Mouse (Mus musculus) ES-E14 (cell line): Measurements from ENCODE around the gene Asah2. TPM values are rescaled to one million over a fixed set of nuclear protein-coding genes. Genes with fewer than 3 reads are reported as not detected.
A peak's percentile ranks its signal among the peaks of the same experiment; 100 is the strongest.

ENCODE experiments used
- DNase-seq: peaks from one replicate; pipeline ENCODE4 v3.0.0-alpha.2; 2013; ENCODE audit warnings: low read depth, low spot score
- H3K27ac ChIP-seq: 2 replicates; pipeline ENCODE4 v1.5.1; 2012; ENCODE audit warnings: low read depth, mild to moderate bottlenecking, low read length, moderate library complexity, mixed read lengths; ENCODE audit not compliant: poor library complexity, insufficient read depth, severe bottlenecking
- H3K36me3 ChIP-seq: 2 replicates; pipeline ENCODE4 v1.6.1; 2012; ENCODE audit warnings: mild to moderate bottlenecking, low read length, moderate library complexity, mixed read lengths; ENCODE audit not compliant: control insufficient read depth, poor library complexity, insufficient read depth, severe bottlenecking
- H3K4me1 ChIP-seq, 2 experiments: fragments of 150-350 bp in 1 of 2; sonication (generic) in 1 of 2; 2 replicates each; pipeline ENCODE4 v1.6.1; 2012; ENCODE audit warnings: low read length in 2 of 2, mild to moderate bottlenecking in 1 of 2, mixed read lengths in 1 of 2; ENCODE audit not compliant: control insufficient read depth in 2 of 2, insufficient read depth in 2 of 2, poor library complexity in 1 of 2
- H3K4me3 ChIP-seq, 2 experiments: fragments of 150-350 bp in 1 of 2; sonication (generic) in 1 of 2; 2 replicates each; pipeline ENCODE4 v1.5.1; 2012; ENCODE audit warnings: low read length in 2 of 2, low read depth in 1 of 2, mild to moderate bottlenecking in 1 of 2, mixed read lengths in 1 of 2; ENCODE audit not compliant: insufficient read depth in 1 of 2, poor library complexity in 1 of 2, severe bottlenecking in 1 of 2
- H3K9ac ChIP-seq: 2 replicates; pipeline ENCODE4 v1.6.1; 2012; ENCODE audit warnings: low read depth, mild to moderate bottlenecking, low read length, mixed read lengths; ENCODE audit not compliant: poor library complexity, insufficient read depth, severe bottlenecking
- H3K9me3 ChIP-seq: fragments of 150-350 bp; sonication (generic); 2 replicates; pipeline ENCODE4 v1.6.1; 2012; ENCODE audit warnings: low read depth, mild to moderate bottlenecking, low read length; ENCODE audit not compliant: control insufficient read depth, insufficient read depth
- CHD2 ChIP-seq: IDR thresholded peaks from 2 replicates; pipeline ENCODE4 v1.6.1; 2014; ENCODE audit warnings: mild to moderate bottlenecking, low read depth, low read length, inconsistent platforms
- HCFC1 ChIP-seq: IDR thresholded peaks from 2 replicates; pipeline ENCODE4 v1.6.1; 2012; ENCODE audit warnings: low read length, inconsistent platforms, borderline replicate concordance; ENCODE audit not compliant: insufficient read depth
- MAFK ChIP-seq: IDR thresholded peaks from 2 replicates; pipeline ENCODE4 v1.6.1; 2014; ENCODE audit warnings: mild to moderate bottlenecking, low read depth, low read length, inconsistent platforms; ENCODE audit not compliant: insufficient read depth
- ZC3H11A ChIP-seq: IDR thresholded peaks from 2 replicates; pipeline ENCODE4 v1.6.1; 2012; ENCODE audit warnings: low read depth, mild to moderate bottlenecking, inconsistent platforms, low read length, borderline replicate concordance
- ZNF384 ChIP-seq: IDR thresholded peaks from 2 replicates; pipeline ENCODE4 v1.6.1; 2012; ENCODE audit warnings: low read depth, low read length, inconsistent platforms
- in situ Hi-C, 2 experiments: fragments of 600-800 bp; cut with MboI; formaldehyde crosslinking; loops; one replicate each; pipeline ENCODE4 v1.15.1; 2025; ENCODE audit warnings: low sequenced_read_pairs in 2 of 2, inconsistent platforms in 1 of 2; ENCODE audit not compliant: unreplicated experiment in 2 of 2
- total RNA-seq: library from RNA; depleted of rRNA; stranded (reverse); fragments of 300-350 nt; gene quantifications from 2 replicates; pipeline ENCODE4 v1.2.3, GENCODE M21; 2012

Asah2 gene
- total RNA-seq, 1 experiment, result 0.54 TPM

- no peak overlapping the region for H3K4me3 ChIP-seq
- H3K36me3 ChIP-seq, result peaks cover 14% of the 10 kb centered on the region; the same call in 1 of the 2 replicates
- TF ChIP-seq ZC3H11A, result no peak
- H3K27ac ChIP-seq, result no peak overlapping the region
- no peaks in the 10 kb centered on the region for H3K9me3 ChIP-seq
- in situ Hi-C loops, result no loop called here
- peaks cover 5 to 9% of the 10 kb centered on the region in 2 experiments; a peak in 3 of 4 replicates for H3K4me1 ChIP-seq
- no peak for DNase-seq
- H3K9ac ChIP-seq, result no peak overlapping the region
Observed at GRCm38 (mm10) chr19:32129281-32129680, 21.3 kb upstream of the Asah2 start.

- in situ Hi-C loops, result no loop called here
- no peaks in the 10 kb centered on the region for H3K9me3 ChIP-seq
- H3K4me1 ChIP-seq, result peaks cover 0 to 4% of the 10 kb centered on the region in 2 experiments; a peak in 2 of 4 replicates
- DNase-seq, result no peak
- no peak for TF ChIP-seq HCFC1
- 0 out of 2 replicates have a peak, but pooled peaks have one; percentile 1 for TF ChIP-seq ZC3H11A
- peaks cover 16% of the 10 kb centered on the region for H3K36me3 ChIP-seq
- H3K4me3 ChIP-seq, result no peak overlapping the region
- H3K9ac ChIP-seq, result no peak overlapping the region
- no peak overlapping the region for H3K27ac ChIP-seq
Observed at GRCm38 (mm10) chr19:32127180-32127850, 19.3 kb upstream of the Asah2 start.

GRCm38 (mm10) chr19:32124155-32124554, 16.1 kb upstream of the Asah2 start:
- no peak for TF ChIP-seq HCFC1
- no peak overlapping the region for H3K4me3 ChIP-seq
- no peaks in the 10 kb centered on the region for H3K4me1 ChIP-seq
- H3K9ac ChIP-seq, result no peak overlapping the region
- H3K27ac ChIP-seq, result no peak overlapping the region
- no peaks in the 10 kb centered on the region for H3K9me3 ChIP-seq
- peaks cover 11% of the 10 kb centered on the region for H3K36me3 ChIP-seq
- in situ Hi-C loops, result no loop called here
- no peak for DNase-seq

DNA sequence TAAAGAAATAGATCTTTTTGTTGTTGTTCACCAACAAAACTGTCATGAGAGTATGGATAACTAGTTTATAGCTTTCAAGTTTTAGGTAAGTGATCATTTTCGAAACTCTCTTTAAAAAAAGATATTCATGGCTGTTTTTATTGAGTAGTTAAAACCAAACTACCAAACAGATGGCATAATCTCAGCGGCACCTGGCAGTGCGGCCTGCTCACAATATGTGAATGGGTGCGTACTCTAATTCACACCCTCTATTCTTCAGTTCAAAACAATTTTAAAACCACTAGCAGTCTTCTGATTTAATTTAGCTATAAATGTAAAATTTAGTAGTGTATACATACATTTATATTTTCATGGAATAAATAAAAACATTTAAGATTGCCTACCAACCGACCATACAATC, 15.2 kb upstream of the Asah2 start:
- Histone ChIP-seq H3K4me1 (no peaks in the 10 kb centered on the region), H3K36me3 (peaks cover 8% of the 10 kb centered on the region), H3K9ac (no peak overlapping the region), H3K27ac (no peak overlapping the region), H3K4me3 (no peak overlapping the region), H3K9me3 (no peaks in the 10 kb centered on the region)
- in situ Hi-C loops, result no loop called here
- DNase-seq, result no peak
- TF ChIP-seq CHD2 (no peak), ZNF384 (no peak), MAFK (no peak), HCFC1 (no peak), ZC3H11A (no peak)

- Histone ChIP-seq H3K9ac (no peak overlapping the region), H3K4me3 (no peak overlapping the region), H3K27ac (no peak overlapping the region), H3K9me3 (no peaks in the 10 kb centered on the region), H3K4me1 (no peaks in the 10 kb centered on the region), H3K36me3 (peaks cover 8% of the 10 kb centered on the region)
- no peak for DNase-seq
- TF ChIP-seq ZNF384 (no peak), MAFK (no peak), HCFC1 (no peak), CHD2 (no peak), ZC3H11A (no peak)
- in situ Hi-C loops, result no loop called here
Observed at GRCm38 (mm10) chr19:32120798-32121197, 12.8 kb upstream of the Asah2 start.
